Mouse (Mus musculus) small intestine, adult 2 months (tissue): ENCODE measurements around the gene Adipor2.

ENCODE experiments used
- CTCF ChIP-seq: fragments of 200-500 bp; IDR thresholded peaks from 2 replicates; pipeline ENCODE4 v1.5.1; 2012; ENCODE audit warnings: low read depth, mild to moderate bottlenecking, control low read depth, inconsistent platforms, low read length, moderate library complexity, mixed read lengths; ENCODE audit not compliant: insufficient replicate concordance, insufficient read length; ENCODE audit errors: extremely low read depth
- POLR2A ChIP-seq: fragments of 200-500 bp; IDR thresholded peaks from 2 replicates; pipeline ENCODE4 v1.6.1; 2012; ENCODE audit warnings: low read depth, mild to moderate bottlenecking, control low read depth, inconsistent platforms, low read length, moderate library complexity

DNA sequence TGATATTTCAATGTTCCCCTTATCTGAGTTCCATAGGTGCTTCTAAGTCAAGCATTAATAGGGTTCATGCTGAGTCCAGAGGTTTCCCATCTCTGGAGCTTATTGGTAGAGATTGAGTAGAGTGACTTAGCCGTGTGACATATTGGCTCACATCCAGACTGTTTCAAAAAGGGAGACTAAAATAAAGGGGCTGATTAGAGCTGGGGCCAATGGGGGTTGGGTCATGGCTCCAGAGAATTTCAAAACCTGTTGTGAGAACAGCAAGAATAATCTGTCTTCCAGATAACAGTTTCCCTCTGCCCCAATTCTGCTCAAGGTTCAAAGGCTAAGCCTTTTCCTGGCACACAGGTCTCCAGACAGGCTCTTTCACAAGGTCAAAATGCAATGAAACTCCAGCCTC, 7.7 kb downstream of the Adipor2 start:
- TF ChIP-seq CTCF = no peak
- TF ChIP-seq POLR2A = no peak
